Mouse (Mus musculus): Measurements from ENCODE around the gene Golm1.
"Not testable (repeated sequence)": the region's sequence is repeated elsewhere in the genome, so short reads cannot be mapped to it uniquely, and the experiment has no call there.

Golm1 gene

DNA sequence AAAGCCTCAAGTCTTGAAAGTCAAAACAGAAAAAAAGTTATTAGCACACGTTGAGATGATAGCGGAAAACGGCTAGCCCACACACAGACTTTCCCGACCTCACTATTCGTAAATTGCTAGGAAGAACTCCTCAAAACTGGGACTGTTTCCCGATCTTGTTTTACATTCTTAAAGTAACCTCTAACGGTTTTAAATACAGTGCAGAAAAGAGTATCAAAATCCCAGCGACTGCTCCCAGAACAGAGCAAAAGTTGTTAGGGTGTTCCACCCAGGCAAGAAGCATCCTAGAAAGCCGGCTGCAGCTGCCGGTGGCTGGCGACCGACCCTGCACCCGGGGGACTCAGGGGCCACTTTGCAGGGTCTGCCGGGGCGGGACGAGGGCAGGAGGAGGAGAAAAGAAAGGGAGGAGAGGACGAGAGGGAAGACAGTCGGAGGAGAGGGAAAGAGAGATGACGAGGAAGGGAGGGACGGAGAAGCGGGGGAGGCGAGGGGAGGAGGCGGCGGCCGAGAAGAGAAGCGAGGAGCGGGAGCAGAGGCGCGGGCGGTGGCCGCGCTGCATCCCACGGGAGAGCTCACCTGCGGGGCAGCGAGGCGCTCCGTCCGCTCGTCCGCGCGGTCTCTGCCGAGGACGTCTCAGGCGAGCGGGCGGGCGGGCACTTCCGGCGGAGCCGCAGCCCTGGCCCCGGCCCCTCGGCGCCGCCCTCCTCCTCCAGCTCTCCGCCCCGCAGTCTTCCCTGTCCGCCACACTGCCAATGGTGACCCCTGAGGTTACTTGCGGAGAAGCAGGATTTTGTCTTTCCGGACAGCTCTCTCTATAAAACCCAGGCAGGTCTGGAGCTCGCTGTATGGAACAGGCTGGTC is at the start of gene Golm1:
Gene Golm1, minus strand, starts transcription at position 661 of the 861 bp plus-strand sequence.
- DNase-seq (ENCODE audit: low read depth, low spot score) = peak; percentile 14

DNA sequence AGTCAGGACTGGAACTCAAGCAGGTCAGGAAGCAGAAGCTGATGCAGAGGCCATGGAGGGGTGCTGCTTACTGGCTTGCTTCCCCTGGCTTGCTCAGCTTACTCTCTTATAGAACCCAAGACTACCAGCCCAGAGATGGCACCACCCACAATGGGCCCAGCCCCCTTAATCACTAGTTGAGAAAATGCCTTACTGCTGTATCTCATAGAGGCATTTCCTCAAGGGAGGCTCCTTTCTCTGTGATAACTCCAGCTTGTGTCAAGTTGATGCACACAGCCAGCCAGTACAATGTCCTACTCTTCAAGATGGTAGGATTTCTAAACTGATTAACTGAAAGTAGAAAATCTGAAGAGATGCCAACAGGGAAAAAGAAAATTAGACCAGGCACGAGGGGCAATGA is 46.5 kb upstream of the Golm1 start:
- not testable (repeated sequence) for DNase-seq (ENCODE audit: low read depth, low spot score)

DNA sequence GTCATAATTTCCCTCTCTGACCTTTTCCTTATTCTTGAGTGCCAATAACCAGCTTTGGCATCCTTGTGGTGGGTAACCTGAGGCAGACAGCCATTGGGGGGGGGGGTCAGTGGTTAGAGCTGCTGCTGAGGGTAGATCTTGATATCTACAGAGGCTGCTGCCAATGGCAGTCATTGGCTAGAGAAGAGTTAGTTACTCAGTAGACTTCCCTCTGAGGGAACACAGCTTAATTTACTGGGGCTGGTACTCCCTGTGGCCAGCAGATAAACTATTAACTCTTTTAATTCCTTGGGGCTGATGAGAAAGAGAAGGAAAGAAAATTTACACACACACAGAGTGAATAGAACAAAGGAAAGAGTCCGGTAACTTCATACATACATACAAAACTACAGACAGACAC is 43.9 kb upstream of the Golm1 start:
- no peak for DNase-seq (ENCODE audit: low read depth, low spot score)

DNA sequence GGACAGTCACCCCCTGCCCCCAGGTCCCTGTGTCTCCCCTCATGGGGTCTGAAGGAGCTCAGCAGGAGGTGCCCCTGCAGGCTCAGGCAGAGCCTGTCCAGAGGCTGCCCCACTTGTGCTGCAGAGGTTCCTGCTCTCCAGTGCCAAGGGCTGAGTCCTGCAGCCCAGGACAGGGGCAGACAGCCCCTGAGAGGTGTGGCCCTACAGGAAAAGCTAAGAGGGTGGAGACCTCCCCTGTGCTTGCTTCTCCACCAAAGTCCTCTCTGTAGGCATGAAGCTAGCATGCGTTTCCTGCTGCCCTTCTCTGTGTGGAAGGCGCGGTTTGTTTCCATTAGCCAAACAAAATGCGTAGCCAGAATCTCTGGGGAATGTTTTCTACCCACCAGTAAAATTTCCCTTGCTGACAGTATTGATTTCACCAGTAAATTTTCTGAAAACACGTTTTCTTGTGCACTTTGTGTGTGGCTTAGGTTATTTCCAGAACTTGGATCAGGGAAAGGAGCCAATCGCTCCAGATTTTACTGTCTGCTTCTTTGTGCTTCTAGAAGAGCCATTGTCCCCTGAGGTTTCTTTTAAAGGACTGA is 43.3 kb upstream of the Golm1 start:
- not testable (repeated sequence) for DNase-seq (ENCODE audit: low read depth, low spot score)

DNA sequence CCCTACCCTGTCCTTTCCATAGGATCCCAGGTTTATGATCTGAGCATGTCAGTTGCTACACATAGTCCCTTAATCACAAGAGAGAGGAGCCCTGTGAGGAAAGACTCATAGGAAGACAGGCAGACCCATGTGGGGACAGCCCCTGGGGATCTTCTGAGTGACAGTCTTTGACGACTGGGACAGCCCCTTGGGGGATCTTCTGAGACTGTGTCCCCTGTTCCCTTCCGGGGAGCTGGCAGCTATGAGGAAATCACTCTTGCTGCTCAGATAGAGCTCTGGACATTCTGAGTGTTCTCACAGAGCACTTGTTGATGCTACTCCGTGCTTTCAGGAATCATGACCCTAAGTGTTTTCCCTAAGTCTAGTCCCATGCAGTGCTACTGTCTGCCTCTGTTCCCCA is 38.1 kb upstream of the Golm1 start:
- DNase-seq (ENCODE audit: low read depth, low spot score) = no peak

DNA sequence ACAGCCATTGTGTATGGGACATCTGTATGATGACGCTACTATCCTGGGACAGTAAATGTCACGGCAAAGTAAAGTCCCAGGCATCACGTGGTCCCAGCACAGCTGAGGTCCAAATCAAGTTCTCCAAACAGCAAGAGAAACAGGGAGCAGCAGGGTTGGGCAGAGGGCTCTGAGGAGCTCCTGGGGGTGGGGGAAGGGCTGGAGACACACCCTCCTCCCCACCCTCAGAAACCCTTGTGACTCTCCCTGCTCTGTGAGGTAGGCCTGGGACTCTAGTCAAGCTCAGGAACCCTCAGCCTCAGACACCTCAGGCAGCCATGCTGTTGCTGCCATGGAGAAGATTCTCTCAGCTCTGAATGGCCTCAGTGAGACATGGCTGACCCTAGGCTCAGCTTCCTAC is 36.4 kb upstream of the Golm1 start, which contains the start of gene Spata31d1b:
Gene Spata31d1b, plus strand, starts transcription at position 301 of the 400 bp plus-strand sequence.
- DNase-seq (ENCODE audit: low read depth, low spot score) = not testable (repeated sequence)

DNA sequence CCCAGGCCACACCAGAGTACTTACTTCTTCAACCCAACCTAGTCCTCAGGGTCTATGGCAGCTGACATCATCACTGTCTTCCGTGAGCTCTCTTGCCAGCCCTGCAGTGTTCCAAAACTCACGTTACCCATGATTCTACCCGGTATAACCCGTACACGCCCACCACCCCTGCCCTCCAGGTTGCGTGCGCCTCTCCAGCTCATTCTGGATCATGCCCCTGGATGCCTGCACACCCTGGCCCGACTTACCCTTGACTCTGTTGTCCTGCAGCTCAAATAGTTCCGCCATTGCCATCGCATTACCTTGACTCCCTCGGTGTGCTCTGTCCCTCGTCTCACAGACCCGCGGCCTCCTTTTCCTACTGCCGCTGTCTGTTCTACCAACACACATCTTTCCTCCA is 34.6 kb upstream of the Golm1 start, which contains the start of gene Spata31d1a:
Gene Spata31d1a, minus strand, starts transcription at position 101 of the 400 bp plus-strand sequence.
- DNase-seq (ENCODE audit: low read depth, low spot score) = no peak

DNA sequence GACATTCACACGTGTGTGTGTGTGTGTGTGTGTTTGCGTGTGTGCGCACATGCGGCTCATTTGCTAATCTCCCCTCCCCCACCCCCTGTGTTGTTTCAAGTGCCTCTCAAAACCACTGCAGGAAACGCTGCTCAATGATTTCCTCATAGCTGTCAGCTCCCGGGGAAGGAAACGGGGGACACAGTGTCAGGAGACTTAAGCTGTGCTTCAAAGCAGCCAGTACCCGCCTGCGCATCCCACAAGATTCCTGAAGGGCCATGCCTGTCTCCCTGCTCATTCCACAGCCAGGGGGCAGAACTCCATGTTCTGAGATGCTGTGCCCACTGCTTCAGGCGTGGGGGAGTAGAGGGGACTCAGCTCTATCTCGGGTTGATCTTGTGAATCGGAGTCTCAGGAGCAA is 29.0 kb upstream of the Golm1 start:
- no peak for DNase-seq (ENCODE audit: low read depth, low spot score)

DNA sequence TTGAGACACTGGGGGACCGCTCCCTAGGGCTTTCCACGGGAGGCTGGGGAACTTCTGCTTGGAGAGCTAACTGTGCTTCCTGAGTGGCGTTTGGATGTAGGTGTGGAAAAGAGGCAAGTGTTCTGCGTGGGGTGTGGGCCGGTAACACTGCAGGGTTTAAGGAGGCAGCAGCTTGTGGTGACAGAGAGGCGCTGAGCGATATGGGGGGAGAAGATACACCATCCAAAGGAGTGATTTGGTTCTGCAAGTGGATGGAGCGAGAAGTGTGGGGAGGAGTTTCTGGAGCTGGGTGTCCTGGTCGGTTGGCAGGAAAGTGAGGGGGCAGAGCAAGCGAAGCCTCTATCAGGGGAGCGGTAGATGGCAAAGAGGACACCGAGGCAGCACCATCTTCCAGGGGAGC is 27.9 kb upstream of the Golm1 start:
- DNase-seq (ENCODE audit: low read depth, low spot score) = no peak

DNA sequence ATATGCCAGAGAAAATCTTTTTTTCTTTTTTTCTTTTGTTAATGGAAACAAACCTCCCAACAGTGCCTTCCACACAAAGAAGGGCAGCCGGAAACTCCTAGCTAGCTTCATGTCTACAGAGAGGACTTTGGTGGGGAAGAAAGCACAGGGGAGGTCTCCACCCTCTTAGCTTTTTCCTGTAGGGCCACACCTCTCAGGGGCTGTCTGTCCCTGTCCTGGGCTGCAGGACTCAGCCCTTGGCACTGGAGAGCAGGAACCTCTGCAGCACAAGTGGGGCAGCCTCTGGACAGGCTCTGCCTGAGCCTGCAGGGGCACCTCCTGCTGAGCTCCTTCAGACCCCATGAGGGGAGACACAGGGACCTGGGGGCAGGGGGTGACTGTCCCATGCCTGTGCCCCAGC is 24.5 kb upstream of the Golm1 start:
- DNase-seq (ENCODE audit: low read depth, low spot score) = not testable (repeated sequence)

DNA sequence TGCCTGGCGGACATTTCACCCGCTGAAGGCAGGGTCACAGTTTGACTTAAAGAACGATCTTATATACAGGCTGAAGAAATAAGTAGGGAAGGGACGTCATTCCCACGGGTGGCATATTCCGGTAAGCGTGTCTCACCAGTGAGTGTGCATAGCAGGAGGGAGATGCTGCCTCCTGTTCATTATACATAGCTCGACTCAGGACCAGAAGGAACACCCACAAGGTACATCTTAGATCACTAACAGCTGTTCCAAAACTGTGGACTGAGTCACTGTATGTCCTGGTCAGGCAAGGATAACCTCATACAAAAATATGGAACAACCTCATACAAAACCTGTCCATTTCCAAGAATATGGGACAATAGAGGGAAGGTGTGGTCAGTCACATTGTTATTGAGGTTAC is 23.5 kb upstream of the Golm1 start:
- no peak for DNase-seq (ENCODE audit: low read depth, low spot score)

DNA sequence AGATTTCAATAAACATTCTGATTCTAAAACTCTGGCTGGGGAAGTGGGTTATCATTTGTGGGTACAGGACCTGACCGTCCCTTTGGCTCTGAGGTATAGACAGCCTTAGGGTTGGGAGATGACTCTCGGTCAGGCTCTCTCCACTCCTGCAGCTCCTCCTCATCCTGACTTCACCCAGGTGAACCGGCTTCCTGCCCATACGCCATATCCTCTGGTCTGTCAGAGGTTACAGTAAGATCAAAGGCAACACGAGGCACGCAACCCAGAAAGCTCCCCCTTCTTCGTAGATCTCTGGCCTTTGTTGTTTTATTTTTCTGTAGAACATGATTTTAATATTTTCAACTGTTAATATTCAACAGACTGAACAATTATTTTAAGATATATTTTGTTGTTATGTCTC is 20.2 kb upstream of the Golm1 start:
- no peak for DNase-seq (ENCODE audit: low read depth, low spot score)

DNA sequence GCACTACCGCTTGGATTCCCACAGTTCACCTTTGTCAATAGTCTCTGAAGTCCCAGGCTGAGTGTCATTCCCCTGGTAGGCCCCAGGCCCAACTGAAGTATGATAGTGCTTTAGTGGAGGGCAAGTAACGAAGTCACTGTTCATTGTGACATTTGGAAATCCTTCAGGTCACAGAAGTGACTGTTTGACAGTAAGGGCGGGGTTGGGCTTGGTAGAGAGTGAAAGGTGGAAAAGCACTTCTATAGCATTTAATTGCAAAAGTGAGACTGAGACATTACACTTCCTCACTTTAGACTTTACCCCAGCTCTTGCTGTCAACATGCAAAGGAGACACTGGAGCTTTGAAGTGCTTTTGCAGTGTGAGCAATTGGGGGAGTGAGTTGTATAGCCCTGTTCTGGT is 18.4 kb upstream of the Golm1 start, which contains the start of gene 4921517D22Rik:
Gene 4921517D22Rik, minus strand, starts transcription at position 101 of the 400 bp plus-strand sequence.
- DNase-seq (ENCODE audit: low read depth, low spot score) = no peak

DNA sequence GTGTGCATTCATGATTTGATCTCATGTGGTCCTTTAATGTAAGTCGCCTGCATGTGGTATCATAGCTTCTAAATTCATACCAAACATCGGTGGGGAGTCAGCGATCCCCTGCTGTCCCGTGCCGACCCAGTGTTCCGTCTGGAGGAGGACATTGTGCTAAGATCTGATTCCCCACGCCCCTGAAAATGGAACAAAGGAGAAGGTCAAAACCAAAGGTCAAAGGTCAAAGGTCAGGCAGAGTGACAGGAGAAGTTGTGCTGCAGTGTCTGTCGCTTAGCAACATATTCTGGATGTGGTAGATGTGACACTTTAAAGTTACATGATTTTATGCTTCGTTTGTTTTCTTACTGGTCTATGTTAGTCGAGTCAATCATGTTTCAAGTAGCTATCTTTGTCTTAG is 15.9 kb upstream of the Golm1 start:
- DNase-seq (ENCODE audit: low read depth, low spot score) = no peak

DNA sequence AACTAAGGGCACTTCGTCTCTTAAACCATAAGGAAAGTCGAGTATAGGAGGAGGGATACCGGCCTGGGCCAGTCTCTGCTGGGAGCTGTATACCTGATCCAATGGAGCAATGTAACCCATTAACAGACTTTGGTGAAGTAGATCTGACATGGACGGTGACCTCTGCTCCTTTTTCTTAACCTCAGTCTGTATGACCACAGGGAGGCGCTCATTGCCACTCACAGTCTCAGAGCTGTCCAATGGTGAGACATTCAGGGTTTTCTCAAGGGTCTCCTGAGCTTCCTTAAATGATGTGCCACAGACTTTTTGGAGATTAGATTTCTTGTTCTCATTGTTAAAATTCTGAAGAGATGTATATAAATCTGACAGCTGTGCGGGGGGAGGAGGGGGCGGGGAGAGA is 15.0 kb upstream of the Golm1 start:
- no peak for DNase-seq (ENCODE audit: low read depth, low spot score)

DNA sequence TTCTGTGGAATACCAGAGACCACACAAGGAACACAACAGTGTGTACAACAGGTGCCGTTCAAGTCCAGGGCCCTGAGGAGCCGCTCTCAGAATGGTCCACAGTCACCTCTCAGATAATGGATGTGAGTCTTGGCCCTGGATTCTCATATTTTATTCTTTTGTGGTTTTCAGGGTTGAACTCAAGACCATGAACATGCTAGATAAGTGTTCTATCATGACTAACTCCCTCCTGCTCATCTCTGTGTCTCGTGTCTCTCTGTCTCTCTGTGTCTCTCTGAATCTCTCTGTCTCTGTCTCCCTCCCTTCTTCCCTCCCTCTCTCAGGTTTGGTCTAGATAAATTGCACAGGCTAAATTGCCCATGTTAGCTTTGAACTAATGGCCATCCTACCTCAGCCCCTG is 14.2 kb upstream of the Golm1 start:
- DNase-seq (ENCODE audit: low read depth, low spot score) = no peak

DNA sequence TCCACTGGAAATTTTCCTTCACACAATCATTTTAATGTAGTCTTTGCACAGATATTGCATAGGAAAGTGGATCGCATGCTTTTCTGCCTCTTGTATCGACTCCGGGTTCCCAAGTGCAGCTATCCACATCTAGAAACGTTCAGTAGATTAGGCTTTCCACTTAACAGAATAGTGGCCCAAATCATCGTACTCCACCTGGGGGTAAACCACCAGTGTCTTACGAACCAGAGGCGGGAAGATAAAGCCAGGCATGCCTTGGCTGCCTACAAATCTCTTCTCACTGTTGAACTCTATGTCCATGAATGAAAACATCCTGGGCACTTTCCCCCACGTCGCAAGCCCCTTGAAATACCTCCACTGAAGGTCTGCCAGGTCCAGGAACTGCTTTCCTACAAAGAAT is 13.7 kb upstream of the Golm1 start:
- DNase-seq (ENCODE audit: low read depth, low spot score) = no peak

DNA sequence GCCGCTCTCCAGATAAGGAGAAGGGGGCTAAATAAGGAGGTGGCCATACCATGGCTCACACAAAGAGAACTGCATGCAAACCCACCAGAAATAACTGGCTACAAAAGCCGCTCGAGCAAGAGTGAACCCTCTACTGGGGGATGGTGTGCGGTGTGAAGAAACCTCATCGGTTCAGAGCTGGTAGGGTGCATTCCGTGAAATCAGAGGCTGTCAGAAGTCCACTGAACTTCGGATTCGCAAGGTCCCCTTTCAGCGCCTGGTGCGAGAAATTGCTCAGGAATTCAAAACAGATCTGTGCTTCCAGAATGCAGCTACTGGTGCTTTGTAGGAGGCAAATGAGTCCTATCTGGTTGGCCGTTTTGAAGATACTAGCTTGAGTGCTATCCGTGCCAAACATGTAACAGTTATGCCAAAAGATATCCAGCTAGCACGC is 12.7 kb upstream of the Golm1 start:
- no peak for DNase-seq (ENCODE audit: low read depth, low spot score)

DNA sequence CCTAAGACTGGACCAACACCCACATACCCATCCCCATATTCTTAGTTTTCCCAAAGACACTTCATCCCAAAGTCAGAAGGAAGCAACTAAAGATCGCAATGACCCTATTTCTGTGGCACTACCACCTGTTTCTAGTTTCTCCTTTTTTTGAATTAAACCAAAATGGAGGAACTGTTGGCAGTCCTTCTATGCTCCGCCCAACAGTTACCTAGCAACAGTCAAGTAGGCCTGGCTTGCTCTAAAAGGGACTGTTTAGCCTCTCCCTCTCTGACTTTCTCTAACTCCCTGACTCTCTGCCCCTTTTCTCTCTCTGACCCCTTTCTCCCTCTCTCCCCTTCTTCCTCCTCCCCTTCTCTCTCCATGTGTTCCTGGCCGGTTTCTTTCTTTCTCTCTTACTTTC is 9.6 kb upstream of the Golm1 start:
- DNase-seq (ENCODE audit: low read depth, low spot score) = no peak

DNA sequence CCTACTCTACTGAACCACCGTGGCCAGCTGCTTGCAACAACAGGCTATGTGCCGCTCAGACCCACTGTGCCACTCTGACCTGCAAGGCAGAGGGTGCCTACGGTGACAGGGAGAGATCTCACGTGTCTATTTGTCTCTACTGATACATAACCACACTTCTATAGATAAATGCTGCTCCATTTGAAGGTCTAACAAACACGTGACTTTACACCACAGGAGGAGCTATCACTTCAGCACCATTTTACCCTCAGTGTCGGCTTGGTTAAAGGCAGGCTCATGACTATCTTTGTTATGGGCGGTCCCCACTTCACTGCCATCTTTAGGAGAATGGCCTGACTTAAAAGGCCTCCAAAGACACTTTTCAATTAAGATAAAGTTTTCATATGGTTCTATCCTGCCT is 7.0 kb upstream of the Golm1 start:
- no peak for DNase-seq (ENCODE audit: low read depth, low spot score)

DNA sequence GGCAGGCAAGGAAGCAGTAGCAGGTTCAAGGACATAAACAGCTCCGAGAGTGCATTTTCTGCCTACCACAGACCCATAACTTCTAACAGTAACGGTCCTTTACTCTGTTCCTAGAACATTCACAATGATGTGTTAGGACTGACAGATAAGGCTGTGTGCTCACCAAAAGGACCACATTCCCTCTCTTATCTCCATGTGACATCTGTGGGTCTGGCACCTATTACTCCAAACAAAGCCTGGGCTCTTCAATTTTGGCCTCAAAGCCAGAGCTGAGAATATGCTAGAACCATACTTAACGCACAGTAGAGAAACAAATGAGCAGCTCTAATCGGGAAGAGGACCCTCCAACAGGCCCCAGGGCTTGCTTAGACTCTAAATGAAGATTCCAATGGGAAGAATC is 4.3 kb upstream of the Golm1 start:
- DNase-seq (ENCODE audit: low read depth, low spot score) = no peak

DNA sequence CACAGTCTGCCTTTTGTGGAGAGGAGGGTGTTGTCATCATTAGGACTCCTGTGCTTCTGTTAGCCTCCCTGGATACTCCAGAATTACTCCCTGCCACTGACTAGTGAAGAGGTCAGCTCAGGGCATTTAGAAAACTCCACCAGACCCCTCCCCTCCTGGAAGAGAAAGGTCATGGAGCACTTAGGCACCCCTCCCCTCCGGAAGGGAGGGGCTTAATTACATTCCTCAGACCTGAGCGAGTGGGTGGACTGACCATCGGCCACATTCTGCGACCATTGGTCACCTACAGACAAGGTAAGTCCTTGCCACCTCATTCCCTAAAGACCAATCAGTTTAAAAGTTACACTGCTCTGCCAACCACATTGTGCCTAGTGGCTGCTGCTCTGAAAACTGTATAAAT is 3.7 kb upstream of the Golm1 start:
- no peak for DNase-seq (ENCODE audit: low read depth, low spot score)

All from retina, postnatal 7 days (tissue).